Mouse (Mus musculus) lung, embryonic 15.5 days (tissue): ENCODE results near the gene Tfcp2. TPM values are rescaled to one million over a fixed set of nuclear protein-coding genes. Genes with fewer than 3 reads are reported as not detected.

Source experiments
- ATAC-seq: fragments of 200-750 bp; cut with Nextera tagmentation; 2 replicates; pipeline ENCODE4 v1.8.0; 2017; ENCODE audit warnings: moderate number of reproducible peaks, borderline replicate concordance; ENCODE audit not compliant: low FRiP score, low TSS enrichment; ENCODE audit errors: extremely low read depth
- H3K27ac ChIP-seq: fragments of 300-500 bp; sonication (generic); 2 replicates; pipeline ENCODE4 v1.5.1; 2015; ENCODE audit warnings: moderate library complexity, mild to moderate bottlenecking, inconsistent platforms
- H3K27me3 ChIP-seq: fragments of 300-500 bp; sonication (generic); 2 replicates; pipeline ENCODE4 v1.6.1; 2015; ENCODE audit warnings: inconsistent platforms
- H3K36me3 ChIP-seq: fragments of 300-500 bp; sonication (generic); 2 replicates; pipeline ENCODE4 v1.6.1; 2015; ENCODE audit warnings: inconsistent platforms
- H3K4me1 ChIP-seq: fragments of 300-500 bp; sonication (generic); 2 replicates; pipeline ENCODE4 v1.6.1; 2015; ENCODE audit warnings: inconsistent platforms
- H3K4me2 ChIP-seq: fragments of 300-500 bp; sonication (generic); 2 replicates; pipeline ENCODE4 v1.6.1; 2015; ENCODE audit warnings: inconsistent platforms, mild to moderate bottlenecking, moderate library complexity
- H3K4me3 ChIP-seq: fragments of 300-500 bp; sonication (generic); 2 replicates; pipeline ENCODE4 v1.5.1; 2015; ENCODE audit warnings: mild to moderate bottlenecking, inconsistent platforms
- H3K9ac ChIP-seq: fragments of 300-500 bp; sonication (generic); 2 replicates; pipeline ENCODE4 v1.6.1; 2015; ENCODE audit warnings: inconsistent platforms
- H3K9me3 ChIP-seq: fragments of 300-500 bp; sonication (generic); 2 replicates; pipeline ENCODE4 v1.6.1; 2016; ENCODE audit warnings: inconsistent platforms
- WGBS: fragments of 180-500 bp; shearing (Covaris S2); methylation state at CpG from one replicate; pipeline ENCODE4 v1.1.7; 2015; 5-methylcytosine and 5-hydroxymethylcytosine counted together
- polyA plus RNA-seq: library from polyadenylated mRNA; unstranded; fragments of >200 nt; fragmentation: Nextera tagmentation; extraction: Ambion mirVana; gene quantifications from 2 replicates; pipeline ENCODE4 v1.2.1, GENCODE M21; 2015

The Tfcp2 gene
- polyA plus RNA-seq, 1 experiment from 2014 or later: 27.3 TPM

DNA sequence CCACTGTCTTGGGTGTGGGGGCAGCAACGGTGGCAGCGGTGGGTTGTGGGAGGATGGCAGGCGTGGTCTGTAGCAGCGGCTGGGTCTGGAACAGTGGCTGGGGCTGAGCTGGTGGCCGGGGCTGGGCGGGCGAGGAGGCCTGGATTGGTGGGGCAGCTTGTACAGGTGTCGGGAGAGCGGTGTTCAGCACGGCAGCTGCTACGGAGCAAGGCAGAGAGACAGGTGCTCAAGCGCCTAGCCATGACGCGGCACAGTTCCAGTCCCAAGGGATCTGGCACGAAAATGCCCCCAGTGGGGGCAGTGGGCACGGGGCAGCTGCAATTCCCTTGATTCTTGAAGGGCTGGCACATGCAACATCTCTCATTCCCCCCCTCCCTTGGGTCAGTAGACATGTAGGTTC, 34.1 kb upstream of the Tfcp2 start:
- Histone ChIP-seq H3K4me2 (no peak overlapping the region), H3K27ac (no peak overlapping the region), H3K4me1 (no peaks in the 10 kb centered on the region), H3K4me3 (no peak overlapping the region), H3K9ac (no peak overlapping the region), H3K27me3 (no peaks in the 10 kb centered on the region), H3K36me3 (no peaks in the 10 kb centered on the region), H3K9me3 (no peaks in the 10 kb centered on the region)
- 95% methylated on average over 16 of the region's 16 CpGs for WGBS
- ATAC-seq: no peak

DNA sequence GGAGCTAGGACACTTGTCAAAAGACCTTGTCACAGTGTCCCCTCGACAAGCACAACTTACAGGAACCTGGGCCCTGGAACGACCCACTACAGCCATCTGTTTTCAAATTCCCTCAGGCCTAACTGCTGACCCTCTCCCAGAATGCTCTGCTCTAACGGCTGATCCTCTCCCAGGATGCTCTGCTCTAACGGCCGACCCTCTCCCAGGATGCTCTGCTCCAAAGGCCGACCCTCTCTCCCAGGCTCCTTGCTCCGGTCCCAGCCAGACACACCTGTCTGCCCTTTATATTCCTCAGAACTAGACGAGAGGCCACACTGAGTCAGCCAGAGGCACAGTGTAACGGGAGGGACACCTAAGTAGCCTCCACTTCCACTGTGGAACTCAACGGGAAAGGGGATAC, 28.3 kb upstream of the Tfcp2 start:
- H3K9me3 ChIP-seq: no peaks in the 10 kb centered on the region
- H3K4me1 ChIP-seq: peaks cover 3% of the 10 kb centered on the region
- no peaks in the 10 kb centered on the region for H3K36me3 ChIP-seq
- no peak overlapping the region for H3K4me2 ChIP-seq
- no peak overlapping the region for H3K4me3 ChIP-seq
- no peaks in the 10 kb centered on the region for H3K27me3 ChIP-seq
- 87% methylated on average over 10 of the region's 10 CpGs for WGBS
- 0 out of 2 replicates have a peak, but pooled peaks have one; percentile 13 for ATAC-seq
- no peak overlapping the region for H3K9ac ChIP-seq
- no peak overlapping the region for H3K27ac ChIP-seq

DNA sequence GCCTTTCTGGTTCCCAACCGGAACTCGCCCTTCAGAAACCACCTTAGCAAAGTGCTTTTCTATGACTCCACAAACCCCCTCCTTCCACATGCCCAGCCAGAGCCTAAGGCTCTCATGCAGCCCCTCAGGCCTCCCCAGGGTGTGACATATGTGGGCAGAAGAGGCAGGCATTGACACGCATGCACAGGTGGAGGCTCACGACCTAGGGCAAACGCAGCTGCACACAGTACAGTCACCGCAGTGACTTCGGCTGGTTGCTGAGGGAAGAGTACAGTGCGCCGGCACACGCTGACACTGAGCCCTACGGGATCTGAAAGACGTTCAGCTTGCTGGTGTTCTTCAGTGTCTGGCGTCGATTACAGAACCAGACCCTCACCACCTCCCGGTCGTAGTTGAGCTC, 26.2 kb upstream of the Tfcp2 start:
- Histone ChIP-seq H3K4me3 (no peak overlapping the region), H3K9ac (no peak overlapping the region), H3K27ac (no peak overlapping the region), H3K36me3 (no peaks in the 10 kb centered on the region), H3K9me3 (no peaks in the 10 kb centered on the region), H3K4me2 (no peak overlapping the region), H3K4me1 (peaks cover 23% of the 10 kb centered on the region), H3K27me3 (no peaks in the 10 kb centered on the region)
- no peak for ATAC-seq
- 80% methylated on average over 16 of the region's 16 CpGs for WGBS

DNA sequence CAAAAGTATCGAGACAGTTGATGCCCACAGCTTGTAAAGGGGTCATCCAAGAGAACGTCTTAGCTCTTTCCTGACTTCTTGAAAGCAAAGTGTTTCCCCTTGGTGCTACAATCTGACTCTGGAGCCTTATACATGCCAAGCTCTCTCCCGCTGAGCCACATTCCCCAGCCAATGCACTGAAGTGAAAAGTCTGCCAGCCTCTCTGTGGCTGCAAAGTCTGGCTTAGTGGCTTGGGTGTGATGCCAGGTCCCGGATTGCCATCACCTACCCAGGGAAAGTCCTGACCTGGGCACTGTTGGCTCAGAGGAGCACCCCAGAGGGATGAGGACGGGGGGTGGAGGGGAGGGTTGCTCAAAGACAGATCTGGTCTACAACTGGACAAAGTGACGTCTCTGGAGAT, 25.0 kb upstream of the Tfcp2 start:
- ATAC-seq: no peak
- Histone ChIP-seq H3K36me3 (no peaks in the 10 kb centered on the region), H3K27ac (no peak overlapping the region), H3K4me3 (no peak overlapping the region), H3K4me2 (no peak overlapping the region), H3K27me3 (no peaks in the 10 kb centered on the region), H3K4me1 (peaks cover 23% of the 10 kb centered on the region), H3K9me3 (no peaks in the 10 kb centered on the region), H3K9ac (no peak overlapping the region)
- 75% methylated on average over 6 of the region's 6 CpGs for WGBS

DNA sequence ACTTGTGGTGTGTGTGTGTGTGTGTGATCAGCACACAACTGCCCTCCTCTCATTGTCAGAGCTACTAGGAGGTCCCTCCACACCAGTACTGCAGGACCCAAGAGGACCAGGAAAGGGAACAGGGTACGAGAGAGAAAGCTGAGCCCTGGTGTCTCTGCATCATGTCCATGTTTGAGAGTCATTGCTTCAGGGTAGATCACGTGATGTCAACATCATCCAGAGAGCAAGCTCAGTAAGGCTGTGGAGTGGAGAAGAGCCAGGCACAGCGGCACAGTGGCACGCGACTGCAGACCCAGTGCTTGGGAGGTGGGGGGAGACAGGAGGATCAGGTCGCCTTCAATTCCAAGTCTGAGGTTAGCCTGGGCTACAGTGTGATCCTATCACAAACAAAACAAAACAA, 24.6 kb upstream of the Tfcp2 start:
- H3K27ac ChIP-seq: no peak overlapping the region
- peaks cover 23% of the 10 kb centered on the region for H3K4me1 ChIP-seq
- H3K9ac ChIP-seq: no peak overlapping the region
- no peak overlapping the region for H3K4me2 ChIP-seq
- no peaks in the 10 kb centered on the region for H3K9me3 ChIP-seq
- no peak overlapping the region for H3K4me3 ChIP-seq
- no peaks in the 10 kb centered on the region for H3K36me3 ChIP-seq
- 80% methylated on average over 6 of the region's 6 CpGs for WGBS
- H3K27me3 ChIP-seq: no peaks in the 10 kb centered on the region
- ATAC-seq: no peak

DNA sequence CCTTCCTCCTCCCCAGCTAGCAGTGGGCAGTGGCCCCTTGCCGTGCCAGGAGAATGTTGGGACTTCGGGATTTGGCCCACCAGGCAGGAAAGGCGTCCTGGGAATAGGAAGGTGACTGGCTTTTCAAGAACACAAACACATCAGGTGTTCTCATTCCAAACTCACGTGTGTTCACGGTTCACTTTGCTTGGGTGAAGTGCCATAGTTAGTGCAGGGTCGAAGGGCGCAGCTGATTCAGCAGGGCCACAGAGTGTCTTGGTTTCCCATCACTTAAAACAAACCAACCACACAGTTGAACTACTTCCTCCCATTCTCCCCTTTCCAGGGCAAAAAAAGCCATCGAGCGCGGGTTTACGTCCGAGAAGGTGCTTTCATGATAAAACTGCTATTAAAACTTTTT, 23.6 kb upstream of the Tfcp2 start:
- Histone ChIP-seq H3K36me3 (no peaks in the 10 kb centered on the region), H3K4me3 (no peak overlapping the region), H3K4me2 (no peak overlapping the region), H3K27me3 (no peaks in the 10 kb centered on the region), H3K9ac (no peak overlapping the region), H3K9me3 (no peaks in the 10 kb centered on the region), H3K4me1 (peaks cover 23% of the 10 kb centered on the region), H3K27ac (peak overlapping the region; percentile 74)
- ATAC-seq: no peak
- 87% methylated on average over 12 of the region's 12 CpGs for WGBS

DNA sequence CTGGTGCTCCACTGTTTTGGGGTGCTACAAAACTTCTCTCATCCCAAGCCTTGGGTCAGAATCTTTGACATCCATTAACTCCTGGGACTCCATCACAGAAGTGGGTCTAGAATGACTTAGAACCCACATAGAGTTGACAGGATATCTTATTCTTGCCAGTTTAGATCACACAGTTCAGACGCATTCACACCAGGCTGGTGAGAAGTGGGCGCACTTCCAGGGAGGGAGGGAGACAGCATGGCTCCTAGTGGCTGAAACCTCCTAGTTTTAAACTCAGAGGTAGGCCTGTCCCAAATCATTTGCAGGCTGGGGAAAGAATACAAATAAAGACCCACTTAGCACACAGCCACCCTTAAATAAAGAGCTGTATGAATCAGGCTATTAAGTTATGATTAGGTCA, 22.6 kb upstream of the Tfcp2 start:
- Histone ChIP-seq H3K4me3 (no peak overlapping the region), H3K27me3 (no peaks in the 10 kb centered on the region), H3K4me2 (no peak overlapping the region; the same call in 1 of the 2 replicates), H3K27ac (peak overlapping the region; percentile 74), H3K9ac (no peak overlapping the region), H3K9me3 (no peaks in the 10 kb centered on the region), H3K36me3 (no peaks in the 10 kb centered on the region), H3K4me1 (peaks cover 23% of the 10 kb centered on the region)
- ATAC-seq: no peak
- 43% methylated on average over 2 of the region's 2 CpGs for whole genome bisulfite sequencing

DNA sequence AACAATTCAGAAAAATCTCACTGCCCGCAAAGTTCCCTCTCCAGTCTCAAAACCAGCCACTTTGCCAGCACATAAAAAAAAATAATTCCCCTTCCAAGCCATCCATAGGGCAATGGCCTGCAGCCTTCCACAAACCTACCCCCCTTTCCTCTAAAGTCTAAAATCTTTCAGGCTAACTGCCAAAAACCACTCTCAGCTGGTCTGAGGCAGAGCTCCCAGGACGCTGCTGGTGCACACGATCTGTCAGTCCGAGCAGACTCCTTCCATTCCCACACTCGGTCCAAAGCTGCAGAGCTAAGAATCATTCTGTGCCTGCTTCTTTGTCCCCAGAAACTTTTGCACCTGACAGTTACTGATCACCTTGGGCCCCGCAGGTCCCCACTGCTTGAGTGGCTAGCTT, 22.1 kb upstream of the Tfcp2 start:
- Histone ChIP-seq H3K9me3 (no peaks in the 10 kb centered on the region), H3K27me3 (no peaks in the 10 kb centered on the region), H3K9ac (no peak overlapping the region), H3K4me2 (no peak overlapping the region; the same call in 1 of the 2 replicates), H3K36me3 (no peaks in the 10 kb centered on the region), H3K4me3 (no peak overlapping the region), H3K4me1 (peaks cover 23% of the 10 kb centered on the region), H3K27ac (peak overlapping the region; percentile 74)
- 13% methylated on average over 6 of the region's 6 CpGs for WGBS
- ATAC-seq: peak; percentile 65; the same call in 1 of the 2 replicates

DNA sequence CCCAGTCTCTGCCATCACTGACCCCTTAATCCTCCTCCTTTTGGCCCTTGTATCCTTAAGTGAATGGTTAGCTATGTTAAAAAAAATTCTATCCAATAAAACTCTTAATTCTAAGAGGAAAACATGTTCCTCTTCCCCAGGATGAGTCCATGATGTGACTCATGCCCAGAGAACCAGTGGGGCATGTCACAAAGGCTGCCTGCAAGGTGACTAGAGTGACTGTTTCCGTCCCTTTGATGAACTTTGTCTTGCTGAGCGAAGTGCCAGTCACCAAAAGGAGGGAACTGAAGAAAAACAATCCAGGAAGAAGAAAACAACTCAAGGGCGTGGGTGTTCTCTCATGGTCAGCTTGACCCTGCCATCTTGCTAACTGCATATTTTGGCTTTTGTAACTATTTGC, 17.4 kb upstream of the Tfcp2 start:
- Histone ChIP-seq H3K36me3 (no peaks in the 10 kb centered on the region), H3K9ac (no peak overlapping the region), H3K9me3 (no peaks in the 10 kb centered on the region), H3K4me1 (peaks cover 12% of the 10 kb centered on the region), H3K27ac (no peak overlapping the region), H3K27me3 (no peaks in the 10 kb centered on the region), H3K4me2 (no peak overlapping the region), H3K4me3 (no peak overlapping the region)
- 67% methylated on average over 3 of the region's 3 CpGs for WGBS
- ATAC-seq: no peak

DNA sequence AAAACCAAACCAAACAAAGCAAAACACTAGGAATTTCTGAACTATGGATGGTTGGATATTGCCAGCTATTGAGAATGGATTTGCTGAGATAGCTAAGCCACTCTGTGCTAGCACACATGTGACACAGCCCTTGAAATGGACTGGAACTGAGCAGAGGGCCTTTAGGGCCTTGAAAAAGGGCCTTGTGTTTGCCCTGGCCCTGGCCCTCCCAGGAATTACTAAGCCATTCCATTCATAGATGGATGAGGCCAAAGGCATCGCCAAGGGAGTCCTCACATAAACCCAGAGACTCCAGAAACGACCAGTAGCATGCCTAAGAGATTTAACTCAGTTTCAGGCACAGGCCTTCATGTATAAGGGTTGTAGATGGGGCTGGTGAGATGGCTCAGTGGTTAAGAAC, 14.7 kb upstream of the Tfcp2 start:
- Histone ChIP-seq H3K9me3 (no peaks in the 10 kb centered on the region), H3K27me3 (no peaks in the 10 kb centered on the region), H3K9ac (no peak overlapping the region), H3K4me3 (no peak overlapping the region), H3K27ac (no peak overlapping the region), H3K4me1 (no peaks in the 10 kb centered on the region), H3K36me3 (no peaks in the 10 kb centered on the region), H3K4me2 (no peak overlapping the region)
- ATAC-seq: no peak
- 72% methylated on average over 2 of the region's 2 CpGs for WGBS

DNA sequence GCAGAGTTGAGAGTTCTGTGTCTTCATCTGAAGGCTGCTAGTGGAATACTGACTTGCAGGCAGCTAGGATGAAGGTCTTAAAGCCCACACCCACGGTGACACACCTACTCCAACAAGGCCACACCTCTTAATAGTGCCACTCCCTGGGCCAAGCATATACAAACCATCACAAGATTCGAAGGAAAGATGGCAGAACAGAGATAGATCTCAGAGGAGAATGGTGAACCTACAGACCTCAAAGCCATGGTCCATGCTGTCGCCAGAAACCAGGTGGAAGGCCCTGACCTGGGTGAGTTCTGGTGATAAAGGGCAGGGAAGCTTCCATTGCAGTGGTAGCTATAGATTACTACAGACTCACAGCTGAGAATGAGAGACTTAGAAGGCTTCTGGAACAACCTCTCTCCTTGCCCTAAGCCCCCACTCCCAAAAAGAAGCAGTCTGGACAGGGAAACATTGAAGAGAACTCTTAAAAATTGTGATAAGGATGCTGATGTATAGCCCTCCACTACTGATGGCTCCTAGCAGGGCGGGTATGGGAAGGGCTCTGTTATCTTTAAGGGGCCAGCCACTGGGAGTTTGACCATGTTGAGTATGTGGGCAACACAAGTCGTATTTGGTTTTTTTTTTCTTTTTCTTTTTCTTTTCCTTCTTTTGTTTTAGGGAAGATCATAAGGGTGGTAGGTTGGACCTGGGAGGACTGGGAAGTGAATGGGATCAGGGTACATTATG, 6.1 kb upstream of the Tfcp2 start:
- Histone ChIP-seq H3K4me3 (no peak overlapping the region), H3K4me1 (no peaks in the 10 kb centered on the region), H3K9me3 (no peaks in the 10 kb centered on the region), H3K9ac (no peak overlapping the region), H3K27me3 (no peaks in the 10 kb centered on the region), H3K27ac (no peak overlapping the region), H3K4me2 (no peak overlapping the region), H3K36me3 (no peaks in the 10 kb centered on the region)
- ATAC-seq: no peak
- WGBS: 62% methylated on average over 5 of the region's 5 CpGs

DNA sequence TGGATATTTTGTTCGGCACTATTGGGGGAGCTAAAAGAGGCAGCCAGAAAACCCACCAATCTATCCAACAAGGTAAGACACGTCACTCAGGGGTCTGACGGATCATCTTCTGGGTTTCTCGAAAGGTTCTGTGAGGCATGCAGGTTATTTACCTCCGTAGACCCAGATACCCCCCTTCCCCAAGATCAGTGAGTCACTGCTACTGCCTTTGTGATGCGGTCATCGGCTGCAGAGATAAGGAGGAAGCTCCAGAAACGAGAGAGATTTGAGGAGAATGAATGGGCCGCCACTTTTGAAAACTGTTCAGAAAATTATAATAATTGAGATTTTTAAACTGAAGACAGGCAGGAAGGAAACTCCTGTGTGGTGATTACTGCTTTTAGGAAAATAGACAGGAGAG, 4.6 kb upstream of the Tfcp2 start:
- H3K4me2 ChIP-seq: no peak overlapping the region
- no peaks in the 10 kb centered on the region for H3K27me3 ChIP-seq
- H3K36me3 ChIP-seq: no peaks in the 10 kb centered on the region
- no peaks in the 10 kb centered on the region for H3K9me3 ChIP-seq
- H3K9ac ChIP-seq: no peak overlapping the region
- H3K4me3 ChIP-seq: no peak overlapping the region
- H3K4me1 ChIP-seq: 0 out of 2 replicates have a peak, but pooled peaks cover 4% of the 10 kb centered on the region
- ATAC-seq: no peak
- H3K27ac ChIP-seq: no peak overlapping the region
- 78% methylated on average over 9 of the region's 9 CpGs for WGBS

DNA sequence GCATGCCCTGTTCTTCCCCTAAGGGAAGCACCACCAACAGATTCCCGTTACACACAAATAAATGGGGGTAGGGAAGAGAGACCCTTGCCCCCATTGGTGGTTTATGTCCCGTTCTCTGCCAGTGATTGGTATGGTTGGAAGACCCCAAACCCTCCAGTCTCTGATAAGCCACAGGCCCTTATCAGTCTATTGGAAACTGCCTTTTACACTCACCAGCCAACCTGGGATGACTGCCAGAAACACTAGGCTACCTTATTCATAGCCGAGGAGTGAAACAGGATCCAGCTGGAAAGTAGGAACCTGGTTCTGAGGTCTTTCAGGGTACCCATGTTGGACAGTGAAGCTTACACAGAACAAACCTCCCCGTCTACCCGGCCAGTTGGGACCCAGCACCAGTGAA, 4.2 kb upstream of the Tfcp2 start:
- H3K4me1 ChIP-seq: peaks cover 6% of the 10 kb centered on the region
- H3K9me3 ChIP-seq: no peaks in the 10 kb centered on the region
- no peak overlapping the region for H3K27ac ChIP-seq
- no peak overlapping the region for H3K4me3 ChIP-seq
- 74% methylated on average over 5 of the region's 5 CpGs for WGBS
- H3K9ac ChIP-seq: no peak overlapping the region
- no peak for ATAC-seq
- no peaks in the 10 kb centered on the region for H3K36me3 ChIP-seq
- no peak overlapping the region for H3K4me2 ChIP-seq
- H3K27me3 ChIP-seq: no peaks in the 10 kb centered on the region
